In genomic region chr19:21636907-21637306, GRCm38 (mm10) we compare ENCODE assay signal across 14 mouse cellular contexts.
"Had no signal": no experiment of that assay in that cellular context is flagged by ENCODE, and none has a peak within 500 bp of the region (broad histone marks: within the 10 kb centered on the region; RNA-seq: fewer than 3 reads in every experiment).

No protein-coding gene starts in this region.

- H3K4me2 ChIP-seq: limb, embryonic 12.5 days; liver, embryonic 13.5 days; neural tube, embryonic 12.5 days had no signal

- H3K36me3 ChIP-seq: limb, embryonic 12.5 days; liver, embryonic 13.5 days; neural tube, embryonic 12.5 days had no signal

- H3K27me3 ChIP-seq: limb, embryonic 12.5 days; liver, embryonic 13.5 days; neural tube, embryonic 12.5 days had no signal

- DNase-seq: kidney, adult 8-10 months; kidney, postnatal 10 days; kidney, postnatal 4 days; liver; liver, embryonic 13.5 days; liver, postnatal 0 days; midbrain, embryonic 14.5 days; retina, postnatal 1 day; thymus, postnatal 4 days had no signal

- ATAC-seq: liver, postnatal 0 days had no signal

- H3K27ac ChIP-seq: layer of hippocampus, adult 2 months; limb, embryonic 12.5 days; liver, embryonic 13.5 days; midbrain, embryonic 10.5 days; neural tube, embryonic 12.5 days; stomach, postnatal 0 days had no signal

- H3K4me1 ChIP-seq: liver, embryonic 13.5 days; midbrain, embryonic 10.5 days; neural tube, embryonic 12.5 days had no signal

- H3K9me3 ChIP-seq: limb, embryonic 12.5 days; liver, embryonic 13.5 days; neural tube, embryonic 12.5 days had no signal

- H3K9ac ChIP-seq: limb, embryonic 12.5 days; liver, embryonic 13.5 days; liver, postnatal 0 days; neural tube, embryonic 12.5 days had no signal

- H3K4me3 ChIP-seq: layer of hippocampus, adult 2 months; limb, embryonic 12.5 days; liver, embryonic 13.5 days; midbrain, embryonic 10.5 days; neural tube, embryonic 12.5 days had no signal
